Mouse (Mus musculus) T-helper 1 cell (primary cell): ENCODE measurements around the gene Stoml1.

Source experiments
- in situ Hi-C: fragments of 300-600 bp; cut with MboI, MseI; formaldehyde crosslinking; loops from one replicate; pipeline ENCODE4 v1.15.1; 2025; ENCODE audit warnings: high pct_unique_total_duplicates

Stoml1 gene

GRCm38 (mm10) chr9:58303115-58303514 lies 50.2 kb downstream of the Stoml1 start:
- in situ Hi-C loops, result no loop called here

GRCm38 (mm10) chr9:58303599-58304271 lies 50.8 kb downstream of the Stoml1 start:
- in situ Hi-C loops, result no loop called here

GRCm38 (mm10) chr9:58305686-58306085 lies 52.7 kb downstream of the Stoml1 start:
- in situ Hi-C loops, result no loop called here

GRCm38 (mm10) chr9:58308395-58308794 lies 55.4 kb downstream of the Stoml1 start:
- in situ Hi-C loops, result no loop called here

GRCm38 (mm10) chr9:58310043-58310660 lies 57.2 kb downstream of the Stoml1 start:
- in situ Hi-C loops, result no loop called here

GRCm38 (mm10) chr9:58311191-58311910 lies 58.4 kb downstream of the Stoml1 start:
- in situ Hi-C loops, result no loop called here
